Mouse (Mus musculus): ENCODE measurements around the gene Ddr2. TPM values are rescaled to one million over a fixed set of nuclear protein-coding genes. Genes with fewer than 3 reads are reported as not detected.

Ddr2 gene
- polyA plus RNA-seq, 1 experiment from 2014 or later, result 21.6 TPM

- H3K9ac ChIP-seq (ENCODE audit: low read length), result no peak overlapping the region
- H3K9me3 ChIP-seq (ENCODE audit: control insufficient read depth, low read length), result no peaks in the 10 kb centered on the region
- no peak overlapping the region for H3K27ac ChIP-seq (ENCODE audit: low read depth, low read length)
- WGBS, result 67% methylated on average over 6 of the region's 6 CpGs
- no peaks in the 10 kb centered on the region for H3K4me1 ChIP-seq (ENCODE audit: control insufficient read depth, insufficient read depth, low read length)
- no peak overlapping the region for H3K4me2 ChIP-seq
- no peaks in the 10 kb centered on the region for H3K36me3 ChIP-seq (ENCODE audit: control insufficient read depth, insufficient read depth, low read length)
- DNase-seq (ENCODE audit: low spot score, missing footprints) (no peak), ATAC-seq (ENCODE audit: low FRiP score) (no peak)
- no peaks in the 10 kb centered on the region for H3K27me3 ChIP-seq (ENCODE audit: control insufficient read depth, insufficient read depth, low read length)
- H3K4me3 ChIP-seq (ENCODE audit: low read depth, low read length), result no peak overlapping the region
Measured at GRCm38 (mm10) chr1:170056214-170056613, 54.3 kb downstream of the Ddr2 start.

GRCm38 (mm10) chr1:170052469-170053065 lies 58.0 kb downstream of the Ddr2 start:
- Histone ChIP-seq H3K27ac (ENCODE audit: low read depth, low read length) (no peak overlapping the region), H3K4me1 (ENCODE audit: control insufficient read depth, insufficient read depth, low read length) (no peaks in the 10 kb centered on the region), H3K36me3 (ENCODE audit: control insufficient read depth, insufficient read depth, low read length) (no peaks in the 10 kb centered on the region), H3K4me3 (ENCODE audit: low read depth, low read length) (no peak overlapping the region), H3K27me3 (ENCODE audit: control insufficient read depth, insufficient read depth, low read length) (no peaks in the 10 kb centered on the region), H3K9ac (ENCODE audit: low read length) (no peak overlapping the region), H3K4me2 (no peak overlapping the region), H3K9me3 (ENCODE audit: control insufficient read depth, low read length) (no peaks in the 10 kb centered on the region)
- ATAC-seq (ENCODE audit: low FRiP score) (no peak), DNase-seq (ENCODE audit: low spot score, missing footprints) (no peak)
- 67% methylated on average over 1 of the region's 1 CpGs for WGBS

- ATAC-seq (ENCODE audit: low FRiP score) (no peak), DNase-seq (ENCODE audit: low spot score, missing footprints) (no peak)
- no peak overlapping the region for H3K4me2 ChIP-seq
- H3K27me3 ChIP-seq (ENCODE audit: control insufficient read depth, insufficient read depth, low read length), result no peaks in the 10 kb centered on the region
- WGBS, result 68% methylated on average over 5 of the region's 5 CpGs
- H3K4me1 ChIP-seq (ENCODE audit: control insufficient read depth, insufficient read depth, low read length), result no peaks in the 10 kb centered on the region
- no peaks in the 10 kb centered on the region for H3K36me3 ChIP-seq (ENCODE audit: control insufficient read depth, insufficient read depth, low read length)
- no peaks in the 10 kb centered on the region for H3K9me3 ChIP-seq (ENCODE audit: control insufficient read depth, low read length)
- H3K27ac ChIP-seq (ENCODE audit: low read depth, low read length), result no peak overlapping the region
- H3K4me3 ChIP-seq (ENCODE audit: low read depth, low read length), result no peak overlapping the region
- no peak overlapping the region for H3K9ac ChIP-seq (ENCODE audit: low read length)
Measured at GRCm38 (mm10) chr1:170051631-170052177, 58.9 kb downstream of the Ddr2 start.

GRCm38 (mm10) chr1:170048434-170048833 lies 62.1 kb downstream of the Ddr2 start:
- 87% methylated on average over 4 of the region's 4 CpGs for WGBS
- Histone ChIP-seq H3K4me2 (no peak overlapping the region), H3K27me3 (ENCODE audit: control insufficient read depth, insufficient read depth, low read length) (no peaks in the 10 kb centered on the region), H3K4me3 (ENCODE audit: low read depth, low read length) (no peak overlapping the region), H3K9me3 (ENCODE audit: control insufficient read depth, low read length) (no peaks in the 10 kb centered on the region), H3K4me1 (ENCODE audit: control insufficient read depth, insufficient read depth, low read length) (no peaks in the 10 kb centered on the region), H3K9ac (ENCODE audit: low read length) (no peak overlapping the region), H3K36me3 (ENCODE audit: control insufficient read depth, insufficient read depth, low read length) (no peaks in the 10 kb centered on the region), H3K27ac (ENCODE audit: low read depth, low read length) (no peak overlapping the region)
- DNase-seq (ENCODE audit: low spot score, missing footprints), result no peak
- ATAC-seq (ENCODE audit: low FRiP score), result no peak

- Histone ChIP-seq H3K9ac (ENCODE audit: low read length) (no peak overlapping the region), H3K4me1 (ENCODE audit: control insufficient read depth, insufficient read depth, low read length) (no peaks in the 10 kb centered on the region), H3K27ac (ENCODE audit: low read depth, low read length) (no peak overlapping the region), H3K27me3 (ENCODE audit: control insufficient read depth, insufficient read depth, low read length) (no peaks in the 10 kb centered on the region), H3K4me3 (ENCODE audit: low read depth, low read length) (no peak overlapping the region), H3K4me2 (no peak overlapping the region), H3K9me3 (ENCODE audit: control insufficient read depth, low read length) (no peaks in the 10 kb centered on the region), H3K36me3 (ENCODE audit: control insufficient read depth, insufficient read depth, low read length) (no peaks in the 10 kb centered on the region)
- whole genome bisulfite sequencing, result 78% methylated on average over 9 of the region's 9 CpGs
- no peak for ATAC-seq (ENCODE audit: low FRiP score)
- DNase-seq (ENCODE audit: low spot score, missing footprints), result no peak
Measured at GRCm38 (mm10) chr1:170044726-170045471, 65.7 kb downstream of the Ddr2 start.

- Histone ChIP-seq H3K4me2 (no peak overlapping the region), H3K9ac (ENCODE audit: low read length) (no peak overlapping the region), H3K4me1 (ENCODE audit: control insufficient read depth, insufficient read depth, low read length) (no peaks in the 10 kb centered on the region), H3K36me3 (ENCODE audit: control insufficient read depth, insufficient read depth, low read length) (no peaks in the 10 kb centered on the region), H3K27me3 (ENCODE audit: control insufficient read depth, insufficient read depth, low read length) (no peaks in the 10 kb centered on the region), H3K9me3 (ENCODE audit: control insufficient read depth, low read length) (no peaks in the 10 kb centered on the region), H3K4me3 (ENCODE audit: low read depth, low read length) (no peak overlapping the region), H3K27ac (ENCODE audit: low read depth, low read length) (no peak overlapping the region)
- no peak for ATAC-seq (ENCODE audit: low FRiP score)
- no peak for DNase-seq (ENCODE audit: low spot score, missing footprints)
Measured at GRCm38 (mm10) chr1:170043753-170044152, 66.8 kb downstream of the Ddr2 start.

- 90% methylated on average over 5 of the region's 5 CpGs for WGBS
Measured at GRCm38 (mm10) chr1:170042996-170043395, 67.6 kb downstream of the Ddr2 start.

GRCm38 (mm10) chr1:170039402-170039801 lies 71.2 kb downstream of the Ddr2 start:
- WGBS, result 58% methylated on average over 4 of the region's 4 CpGs
- no peak overlapping the region for H3K4me3 ChIP-seq (ENCODE audit: low read depth, low read length)
- no peak overlapping the region for H3K27ac ChIP-seq (ENCODE audit: low read depth, low read length)
- DNase-seq (ENCODE audit: low spot score, missing footprints), result no peak
- no peaks in the 10 kb centered on the region for H3K9me3 ChIP-seq (ENCODE audit: control insufficient read depth, low read length)
- no peak overlapping the region for H3K9ac ChIP-seq (ENCODE audit: low read length)
- H3K27me3 ChIP-seq (ENCODE audit: control insufficient read depth, insufficient read depth, low read length), result no peaks in the 10 kb centered on the region
- H3K4me1 ChIP-seq (ENCODE audit: control insufficient read depth, insufficient read depth, low read length), result no peaks in the 10 kb centered on the region
- no peak overlapping the region for H3K4me2 ChIP-seq
- ATAC-seq (ENCODE audit: low FRiP score), result no peak
- no peaks in the 10 kb centered on the region for H3K36me3 ChIP-seq (ENCODE audit: control insufficient read depth, insufficient read depth, low read length)

More at GRCm38 (mm10) chr1:170042996-170043395, 67.6 kb downstream of the Ddr2 start:
- no peaks in the 10 kb centered on the region for H3K9me3 ChIP-seq (ENCODE audit: control insufficient read depth, low read length)
- H3K27ac ChIP-seq (ENCODE audit: low read depth, low read length), result no peak overlapping the region
- no peaks in the 10 kb centered on the region for H3K4me1 ChIP-seq (ENCODE audit: control insufficient read depth, insufficient read depth, low read length)
- H3K27me3 ChIP-seq (ENCODE audit: control insufficient read depth, insufficient read depth, low read length), result no peaks in the 10 kb centered on the region
- H3K9ac ChIP-seq (ENCODE audit: low read length), result no peak overlapping the region
- no peak overlapping the region for H3K4me3 ChIP-seq (ENCODE audit: low read depth, low read length)
- H3K4me2 ChIP-seq, result no peak overlapping the region
- ATAC-seq (ENCODE audit: low FRiP score), result no peak
- DNase-seq (ENCODE audit: low spot score, missing footprints), result no peak
- H3K36me3 ChIP-seq (ENCODE audit: control insufficient read depth, insufficient read depth, low read length), result no peaks in the 10 kb centered on the region

GRCm38 (mm10) chr1:170035575-170035974 lies 75.0 kb downstream of the Ddr2 start:
- Histone ChIP-seq H3K9ac (ENCODE audit: low read length) (no peak overlapping the region), H3K4me1 (ENCODE audit: control insufficient read depth, insufficient read depth, low read length) (no peaks in the 10 kb centered on the region), H3K36me3 (ENCODE audit: control insufficient read depth, insufficient read depth, low read length) (no peaks in the 10 kb centered on the region), H3K27me3 (ENCODE audit: control insufficient read depth, insufficient read depth, low read length) (no peaks in the 10 kb centered on the region), H3K4me2 (no peak overlapping the region), H3K4me3 (ENCODE audit: low read depth, low read length) (no peak overlapping the region), H3K9me3 (ENCODE audit: control insufficient read depth, low read length) (no peaks in the 10 kb centered on the region), H3K27ac (ENCODE audit: low read depth, low read length) (no peak overlapping the region)
- ATAC-seq (ENCODE audit: low FRiP score) (no peak), DNase-seq (ENCODE audit: low spot score, missing footprints) (no peak)
- WGBS, result 94% methylated on average over 3 of the region's 3 CpGs
